Mouse (Mus musculus) hindlimb bud, embryonic 11.5 days (tissue): Measurements from ENCODE around the gene Stim1.
"Not testable (repeated sequence)": the region's sequence is repeated elsewhere in the genome, so short reads cannot be mapped to it uniquely, and the experiment has no call there.

Source experiments
- DNase-seq: peaks from one replicate; pipeline ENCODE4 v3.0.0-alpha.2; 2012; ENCODE audit warnings: low read depth, low spot score; ENCODE audit errors: extremely low spot score

Stim1 gene

DNA sequence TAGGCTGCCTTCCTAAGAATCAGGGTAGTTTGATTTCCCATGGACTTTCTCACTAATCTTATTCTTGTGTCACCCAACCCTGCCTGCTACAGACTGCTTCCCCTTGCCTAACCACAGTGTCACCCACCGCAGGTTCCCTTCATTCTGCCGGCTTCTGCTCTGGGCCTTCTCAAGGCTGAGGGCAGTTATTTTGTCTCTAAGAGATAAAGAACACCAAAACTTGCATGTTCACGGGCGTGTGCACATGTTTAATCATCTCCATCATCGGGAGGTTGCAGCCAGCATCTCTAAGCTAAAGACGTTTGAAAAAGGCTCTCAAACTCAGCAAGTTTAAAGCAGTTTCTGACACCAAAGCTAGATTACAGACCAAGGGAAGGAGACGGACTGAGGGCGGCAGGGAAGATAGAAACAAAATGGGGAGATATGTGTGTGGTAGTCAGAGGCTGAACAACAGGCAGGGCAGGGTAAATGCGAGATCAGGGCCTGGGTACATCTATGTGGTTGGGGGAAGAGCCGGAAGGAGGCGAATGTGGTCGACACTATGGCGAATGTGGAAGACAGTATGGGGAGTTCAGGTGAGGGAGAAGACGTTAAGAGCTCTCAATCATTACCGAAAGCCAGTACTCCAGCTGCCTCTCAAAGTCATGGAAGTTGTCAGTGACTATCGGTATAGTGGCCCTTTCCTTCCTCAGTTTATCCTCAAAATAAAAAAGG lies 18.8 kb upstream of the Stim1 start:
- DNase-seq, result no peak

DNA sequence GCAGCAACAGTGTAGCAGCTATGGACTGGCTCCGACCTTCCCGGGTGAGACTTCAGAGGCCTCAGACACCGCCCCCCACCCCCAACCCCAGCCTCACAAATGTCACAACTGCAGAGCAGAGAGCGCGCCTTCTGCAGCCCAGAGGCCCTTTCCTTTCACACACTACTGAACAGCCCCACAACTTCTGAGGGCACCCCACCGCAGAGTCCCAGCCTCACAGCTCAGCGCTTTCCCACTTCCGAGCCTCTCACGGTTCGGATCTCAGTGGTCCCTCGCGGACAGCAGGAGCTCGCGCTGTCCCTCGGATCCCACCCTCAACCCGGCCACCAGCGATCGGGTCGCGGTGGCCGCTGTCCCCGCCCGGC lies 18.1 kb upstream of the Stim1 start:
- no peak for DNase-seq

DNA sequence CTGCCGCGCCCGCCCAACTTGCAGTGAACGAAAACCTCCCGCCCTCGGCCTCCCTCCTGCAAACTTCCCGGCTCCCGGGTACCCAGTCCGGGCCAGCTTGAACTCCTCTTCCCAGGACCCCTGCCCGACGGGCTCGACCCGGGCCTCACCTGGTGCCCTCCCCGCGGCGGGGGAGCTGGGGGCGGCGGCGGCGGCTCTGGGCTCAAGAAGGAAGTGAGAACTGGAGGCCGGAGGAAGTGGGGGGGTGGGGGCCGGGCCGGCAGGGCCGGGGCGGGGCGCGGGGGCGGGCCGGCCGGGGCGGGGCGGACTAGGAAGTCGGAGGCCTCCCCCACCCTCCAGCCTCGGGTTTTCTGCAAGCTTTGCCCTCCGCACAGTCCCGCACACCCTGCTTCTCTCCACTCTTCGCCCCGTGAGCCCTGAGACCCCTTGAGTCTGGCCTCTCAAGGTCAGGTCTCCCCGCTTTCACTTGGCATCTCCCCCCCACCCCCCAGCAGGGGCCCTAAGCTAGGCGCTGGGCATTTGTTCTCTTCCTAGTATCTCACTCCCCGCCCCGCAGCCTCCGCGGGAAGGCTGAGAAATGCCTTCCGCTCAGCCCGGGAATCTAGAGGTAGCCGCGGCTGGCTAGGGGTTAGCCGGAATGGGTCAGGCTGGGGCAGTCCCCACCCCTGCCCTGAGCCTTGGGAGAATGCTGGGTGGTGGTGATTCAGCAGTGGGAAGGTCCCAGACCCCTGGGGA lies 17.5 kb upstream of the Stim1 start:
- no peak for DNase-seq

DNA sequence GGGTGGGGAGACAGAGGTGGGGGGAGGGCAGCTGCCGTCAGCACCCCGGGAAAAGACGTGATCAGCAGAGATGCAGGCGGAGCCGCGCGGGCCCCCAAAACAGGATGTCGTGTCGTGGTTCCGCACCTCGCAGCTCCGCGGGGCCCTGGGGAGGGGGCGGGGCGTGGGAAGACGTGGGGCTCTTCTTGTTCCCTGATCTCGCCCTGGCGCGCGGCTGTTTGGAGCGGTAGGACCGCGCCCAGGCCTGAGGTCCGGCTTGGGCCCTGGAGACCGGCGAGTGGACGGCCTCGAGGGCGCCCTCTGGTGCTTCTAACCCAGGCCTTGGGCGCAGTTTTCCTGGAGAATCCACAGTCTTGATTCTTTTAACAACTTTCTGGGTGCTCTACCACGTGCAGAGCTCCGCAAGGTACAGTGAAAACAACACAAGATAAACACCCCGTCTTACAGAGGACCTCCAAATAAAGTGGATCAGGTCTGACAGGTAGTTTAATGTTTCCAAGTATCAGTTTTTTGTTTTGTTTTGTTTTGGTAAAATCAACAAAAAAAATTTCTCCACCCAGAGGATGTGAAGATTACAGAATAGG lies 16.9 kb upstream of the Stim1 start:
- DNase-seq, result no peak

DNA sequence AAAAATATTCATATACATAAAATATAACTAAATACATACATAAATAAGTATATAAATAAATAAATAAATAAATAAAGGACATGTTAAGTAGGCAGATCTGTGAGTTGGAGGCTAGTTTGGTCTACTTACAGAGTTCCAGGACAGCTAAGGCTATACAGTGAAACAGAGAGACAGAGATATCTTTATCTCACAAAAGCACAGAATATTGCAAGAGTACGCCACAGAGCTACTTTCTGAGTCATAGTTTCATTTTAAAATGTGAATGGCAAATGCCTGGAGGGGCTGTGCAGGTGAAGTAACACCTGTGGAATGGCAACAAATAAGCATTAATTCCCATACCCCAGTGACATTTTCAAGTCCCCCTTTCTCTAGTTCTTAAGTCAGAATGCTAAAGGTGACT lies 14.0 kb upstream of the Stim1 start:
- DNase-seq, result no peak

DNA sequence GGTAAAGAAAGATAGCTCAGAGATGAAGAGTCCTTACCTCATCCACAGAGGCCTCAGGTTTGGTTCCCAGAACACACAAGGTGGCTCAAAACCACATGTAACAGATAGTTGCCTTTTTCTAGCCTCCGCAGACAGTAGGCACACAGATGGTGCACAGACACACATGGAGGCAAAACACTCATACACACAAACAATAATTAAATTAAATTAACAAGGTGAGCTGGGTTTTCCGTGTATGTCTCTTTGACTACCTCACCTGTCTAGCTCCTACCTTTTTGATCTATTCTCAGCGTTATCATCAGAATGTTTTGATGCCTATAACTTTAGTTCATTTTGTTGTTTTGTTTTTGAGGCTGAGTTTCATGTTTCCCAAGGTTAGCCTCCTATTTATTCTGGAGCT lies 11.7 kb upstream of the Stim1 start, which contains the start of gene Rhog:
Rhog (minus strand) TSS at position 101 of the 400 bp plus-strand sequence.
- no peak for DNase-seq

DNA sequence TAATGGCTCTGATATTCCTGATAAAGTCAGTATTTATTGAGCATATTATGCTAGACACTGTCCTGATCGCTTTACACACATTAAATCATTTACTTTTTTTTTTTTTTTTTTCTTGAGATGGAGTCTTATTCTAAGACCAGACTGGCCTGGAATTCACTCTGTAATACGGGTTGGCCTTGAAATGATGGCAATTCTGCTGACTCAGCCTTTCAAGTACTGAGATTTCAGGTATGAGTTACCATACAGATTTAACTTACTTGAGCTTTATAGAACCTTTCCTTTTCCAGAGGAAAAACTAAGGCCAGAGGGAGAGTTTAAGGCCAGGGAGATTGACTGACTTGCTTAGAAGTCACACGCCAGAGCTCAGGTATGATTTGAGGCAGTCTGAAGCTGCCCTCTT lies 11.0 kb upstream of the Stim1 start:
- no peak for DNase-seq

DNA sequence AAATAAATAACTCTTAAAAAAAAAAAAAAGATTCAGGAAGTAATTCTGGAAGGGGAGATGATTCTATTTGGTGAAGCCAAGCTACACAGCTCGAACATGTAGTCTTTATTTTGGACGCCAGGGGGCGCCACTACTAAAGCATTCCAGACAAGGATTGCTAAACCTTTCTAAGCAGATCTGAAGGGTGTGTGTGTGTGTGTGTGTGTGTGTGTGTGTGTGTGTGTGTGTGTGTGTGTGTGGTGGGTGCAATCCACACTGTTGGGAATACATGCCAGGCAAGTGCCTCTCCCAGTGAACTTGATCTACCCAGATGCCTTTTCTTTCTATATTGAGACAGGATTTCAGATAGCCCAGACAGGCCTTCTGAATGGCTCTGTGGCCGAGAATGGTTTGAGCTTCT lies 9.4 kb upstream of the Stim1 start:
- DNase-seq, result no peak

DNA sequence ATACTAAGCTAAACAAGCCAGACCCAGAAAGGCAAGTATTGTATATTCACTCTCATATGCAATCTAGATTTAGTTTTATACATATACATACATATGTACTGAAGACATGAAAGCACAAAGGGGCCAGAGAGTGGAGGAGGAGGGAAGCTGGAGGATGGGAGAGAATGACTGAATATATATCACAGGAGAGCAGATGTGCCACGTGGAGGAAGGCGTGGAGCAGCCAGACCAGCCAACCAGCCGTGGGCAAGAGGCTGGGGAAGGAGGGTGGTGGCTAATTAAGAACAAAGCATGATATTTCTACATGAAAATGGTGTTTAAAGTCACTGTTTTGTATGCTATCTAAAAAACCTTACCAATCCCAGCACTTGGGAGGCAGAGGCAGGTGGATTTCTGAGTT lies 8.9 kb upstream of the Stim1 start:
- DNase-seq, result no peak

DNA sequence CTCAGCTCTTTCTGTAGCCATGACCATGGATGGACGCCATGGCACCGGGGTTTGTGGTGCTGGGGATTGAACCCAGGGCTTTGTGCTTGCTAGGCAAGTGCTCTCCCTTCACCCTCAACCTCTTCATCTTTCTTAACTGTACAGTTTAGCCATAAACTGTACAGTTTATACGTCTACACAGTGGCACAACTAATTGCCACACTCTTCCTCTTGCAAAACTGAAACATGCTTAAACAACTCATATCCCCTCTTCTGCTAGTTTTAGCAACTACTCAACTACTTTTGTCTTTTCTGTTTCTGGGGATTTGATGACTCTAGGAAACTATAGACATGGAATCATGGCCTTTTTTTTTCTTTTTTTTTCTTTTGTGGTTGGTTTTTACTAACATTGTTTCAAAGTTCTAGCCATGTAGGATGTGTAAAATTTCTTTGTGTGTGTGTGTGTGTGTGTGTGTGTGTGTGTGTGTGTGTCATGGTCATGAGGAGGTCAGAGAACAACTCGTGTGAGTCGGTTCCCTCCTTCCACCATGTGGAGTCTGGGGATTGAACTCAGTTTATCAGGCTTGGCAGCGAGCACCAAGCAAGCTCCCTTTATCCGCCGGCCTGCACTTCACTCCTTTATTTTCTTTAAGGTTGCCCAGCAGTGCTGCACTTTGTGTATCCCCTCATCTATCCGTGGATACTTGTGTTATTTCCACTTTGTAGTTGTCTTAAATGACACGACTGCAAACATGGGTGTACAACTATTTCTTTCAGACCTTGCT lies 7.7 kb upstream of the Stim1 start:
- no peak for DNase-seq

DNA sequence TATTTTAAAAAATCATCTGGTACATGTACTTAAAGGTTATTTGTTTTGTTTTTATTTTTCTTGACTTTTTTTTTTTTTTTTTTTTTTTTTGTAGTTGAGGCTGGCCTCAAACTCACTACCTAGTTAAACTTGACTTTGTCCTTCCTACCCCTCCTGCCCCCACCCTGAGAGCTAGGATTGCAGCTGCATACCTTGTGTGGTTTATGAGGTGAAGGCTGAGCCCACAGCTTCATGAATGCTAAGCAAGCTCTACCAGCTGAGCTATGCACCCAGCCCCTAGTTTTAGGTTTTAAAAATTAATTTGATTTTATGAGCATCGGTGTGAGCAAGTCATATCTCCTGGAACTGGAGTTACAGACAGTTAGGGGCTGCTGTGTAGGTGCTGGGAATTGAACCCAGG lies 7.1 kb upstream of the Stim1 start:
- DNase-seq, result no peak

DNA sequence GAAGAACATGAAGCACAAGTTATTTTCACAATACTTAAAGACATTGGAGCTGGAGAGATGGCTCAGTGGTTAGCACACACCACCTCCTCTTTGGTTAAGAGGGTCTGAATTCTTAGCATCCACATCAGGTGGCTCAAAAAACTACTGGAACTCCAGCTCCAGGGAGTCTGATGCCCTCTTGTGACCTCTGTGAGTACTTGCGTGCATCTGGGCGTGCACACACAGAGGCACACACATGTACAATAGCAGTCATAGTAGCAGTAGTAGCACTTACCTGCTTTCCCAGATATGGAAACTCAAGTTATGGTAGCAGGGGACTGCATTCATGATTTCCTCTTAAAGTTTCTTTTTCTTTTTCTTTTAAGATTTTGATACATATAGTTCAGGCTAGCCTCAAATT lies 4.6 kb upstream of the Stim1 start:
- DNase-seq, result no peak

DNA sequence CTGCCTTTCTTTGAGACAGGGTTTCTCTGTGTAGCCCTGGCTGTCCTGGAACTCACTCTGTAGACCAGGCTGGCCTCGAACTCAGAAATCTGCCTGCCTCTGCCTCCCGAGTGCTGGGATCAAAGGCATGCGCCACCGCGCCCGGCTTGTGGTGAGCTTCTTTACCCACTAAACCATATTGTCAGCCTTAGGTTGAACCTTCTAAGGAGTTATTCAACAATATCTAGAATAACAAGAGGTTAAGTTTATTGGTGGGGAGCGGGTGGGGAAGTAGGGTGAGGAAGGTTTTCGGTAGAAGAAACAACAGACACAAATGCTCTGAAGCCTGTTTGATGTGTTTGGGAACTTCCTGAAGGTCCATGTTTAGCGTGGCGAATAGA lies 1.6 kb upstream of the Stim1 start:
- not testable (repeated sequence) for DNase-seq

DNA sequence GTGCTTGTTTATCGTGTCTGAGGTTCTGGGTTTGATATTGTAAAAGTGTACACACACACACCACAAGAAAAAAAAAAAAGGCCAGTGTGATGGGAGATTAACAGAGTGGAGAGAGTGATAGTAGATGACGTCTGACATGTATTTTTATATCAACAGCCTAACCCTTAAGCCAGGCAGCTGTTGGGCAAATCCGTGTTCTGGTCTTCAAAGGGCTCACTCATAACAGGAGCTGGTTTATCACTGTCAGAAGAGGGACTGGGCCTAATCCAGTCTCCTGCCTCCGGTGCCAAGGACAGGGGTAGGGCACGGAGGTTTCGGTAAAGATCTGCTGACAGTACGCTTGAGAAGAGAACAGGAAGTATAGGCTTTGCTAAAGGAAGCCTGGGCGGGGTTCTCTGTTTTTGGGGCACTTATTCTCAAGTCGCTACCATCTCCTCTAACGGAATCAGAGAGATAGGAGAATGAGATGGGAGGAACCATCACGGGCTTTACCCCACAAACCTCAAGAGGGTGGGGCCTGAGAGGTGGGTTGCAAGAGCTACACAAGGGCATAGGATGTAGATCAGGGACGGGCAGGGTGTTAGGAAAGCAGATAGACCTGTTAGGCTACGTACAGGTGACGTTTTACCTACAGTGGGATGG lies 1.1 kb upstream of the Stim1 start:
- DNase-seq, result no peak

DNA sequence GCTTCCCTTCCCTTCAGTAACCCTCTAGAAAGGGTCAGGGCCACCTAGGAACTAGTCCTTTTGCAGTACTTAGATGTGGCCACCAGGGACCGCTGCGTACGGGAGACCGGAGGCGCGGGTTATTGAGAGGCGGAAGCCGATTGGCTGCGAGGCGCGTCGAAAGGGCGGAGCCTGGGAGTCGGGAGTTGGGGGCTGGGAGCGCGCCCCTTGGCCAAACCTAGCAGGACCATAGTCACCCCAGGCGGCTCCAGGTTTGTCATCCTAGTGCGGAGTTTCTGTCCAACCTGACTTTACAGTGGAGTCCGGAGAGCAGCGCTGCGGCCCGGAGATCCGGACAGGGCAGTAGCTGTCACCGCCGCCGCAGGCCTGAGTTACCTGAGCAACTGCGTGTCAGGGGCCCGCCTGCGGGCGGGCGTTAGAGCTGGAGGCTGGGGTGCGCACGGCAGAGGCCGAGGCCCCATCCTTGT lies 460 bp upstream of the Stim1 start:
- no peak for DNase-seq

DNA sequence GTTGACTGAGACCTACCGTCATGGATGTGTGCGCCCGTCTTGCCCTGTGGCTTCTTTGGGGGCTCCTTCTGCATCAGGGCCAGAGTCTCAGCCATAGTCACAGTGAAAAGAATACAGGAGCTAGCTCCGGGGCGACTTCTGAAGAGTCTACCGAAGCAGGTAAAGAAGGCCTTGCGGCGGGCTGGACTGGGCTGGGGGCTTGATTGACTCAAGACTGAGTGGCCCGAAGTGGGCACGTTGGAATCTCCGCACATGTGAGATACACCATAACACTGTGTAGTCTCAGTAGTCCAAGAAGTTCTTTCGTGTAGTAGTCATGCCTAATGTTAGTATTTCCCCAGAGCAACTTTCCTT lies 766 bp downstream of the Stim1 start:
- DNase-seq, result no peak

DNA sequence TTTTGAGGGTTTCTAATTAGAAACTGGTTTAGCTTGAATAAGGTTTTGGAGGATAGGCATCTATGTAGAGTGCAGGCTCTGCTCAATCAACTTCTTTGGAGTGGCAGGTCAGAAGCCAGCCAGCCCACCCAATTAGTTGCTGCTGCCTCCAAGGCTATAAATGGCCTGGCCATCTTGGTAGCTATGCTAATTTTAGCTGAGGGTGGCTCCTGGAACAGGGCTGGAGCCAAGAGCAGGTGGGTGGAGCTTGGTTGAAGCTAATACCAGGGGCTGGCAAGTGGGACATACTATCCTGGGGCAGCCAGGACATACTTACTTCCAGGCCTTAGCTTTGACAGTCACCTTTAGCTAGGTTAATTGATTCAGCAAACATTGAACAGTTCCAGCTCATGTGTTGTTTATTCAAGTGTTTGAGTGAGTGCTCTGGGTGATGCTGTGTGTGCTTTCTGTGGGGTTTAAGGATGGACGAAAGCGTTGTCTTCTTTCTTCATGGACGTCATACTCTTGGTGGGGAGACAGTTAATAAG lies 4.9 kb downstream of the Stim1 start:
- no peak for DNase-seq

DNA sequence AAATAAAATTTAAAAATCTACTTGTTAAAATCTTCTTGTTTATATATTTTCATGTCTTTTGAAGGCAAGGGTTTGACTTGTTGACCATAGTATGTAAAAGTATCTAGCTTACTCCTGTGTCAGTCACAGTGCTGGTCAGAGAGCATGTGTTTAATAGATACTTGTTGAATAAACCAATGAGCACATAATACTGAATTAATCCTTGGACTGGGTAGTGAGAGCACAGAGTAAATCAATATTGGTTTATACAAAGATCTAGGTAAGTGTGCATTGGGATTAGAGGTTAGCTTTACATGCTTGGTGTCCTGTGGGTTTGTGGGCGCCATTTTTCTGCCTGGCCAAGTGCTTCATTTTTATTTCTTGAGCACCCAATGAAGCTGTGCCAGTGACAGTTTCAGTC lies 13.8 kb downstream of the Stim1 start:
- no peak for DNase-seq

DNA sequence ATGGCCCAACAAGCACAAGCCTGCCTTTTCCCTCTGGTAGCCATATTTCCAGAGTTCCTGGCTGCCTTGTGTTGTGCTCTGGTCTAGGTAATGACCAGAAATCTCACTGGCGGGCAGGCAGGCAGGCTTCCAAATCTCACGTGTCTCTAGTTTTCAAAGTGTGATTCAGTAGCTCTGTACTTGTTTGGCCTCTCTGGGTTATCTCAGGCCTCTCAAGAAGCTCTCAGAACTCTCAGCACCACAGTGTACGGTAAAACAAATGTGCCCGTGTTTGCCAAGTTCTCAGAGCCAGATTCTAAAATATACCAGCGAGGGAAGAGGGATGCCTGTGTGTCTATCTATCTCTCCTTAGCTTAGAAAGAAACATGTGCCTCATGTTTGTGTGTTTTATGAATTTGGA lies 14.7 kb downstream of the Stim1 start:
- DNase-seq, result no peak

DNA sequence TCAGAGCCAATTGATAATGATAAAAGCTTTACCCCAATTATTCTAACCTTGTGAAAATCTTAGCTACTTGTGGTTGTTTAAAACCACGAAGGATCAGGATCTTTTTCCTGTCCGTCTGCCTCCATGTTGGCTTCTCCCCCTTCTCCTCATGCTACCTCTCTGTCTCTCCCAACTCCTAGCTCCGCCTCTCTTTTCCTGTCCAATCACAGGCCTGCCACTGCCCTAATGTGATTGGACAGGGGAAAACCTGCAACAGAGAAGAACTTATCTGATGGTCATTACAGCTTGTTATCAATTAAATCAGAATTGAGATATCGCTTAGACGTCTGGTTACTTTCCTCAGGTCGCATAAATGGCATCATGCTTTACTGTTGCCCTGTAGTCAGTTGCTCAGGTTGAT lies 21.9 kb downstream of the Stim1 start:
- DNase-seq, result no peak

DNA sequence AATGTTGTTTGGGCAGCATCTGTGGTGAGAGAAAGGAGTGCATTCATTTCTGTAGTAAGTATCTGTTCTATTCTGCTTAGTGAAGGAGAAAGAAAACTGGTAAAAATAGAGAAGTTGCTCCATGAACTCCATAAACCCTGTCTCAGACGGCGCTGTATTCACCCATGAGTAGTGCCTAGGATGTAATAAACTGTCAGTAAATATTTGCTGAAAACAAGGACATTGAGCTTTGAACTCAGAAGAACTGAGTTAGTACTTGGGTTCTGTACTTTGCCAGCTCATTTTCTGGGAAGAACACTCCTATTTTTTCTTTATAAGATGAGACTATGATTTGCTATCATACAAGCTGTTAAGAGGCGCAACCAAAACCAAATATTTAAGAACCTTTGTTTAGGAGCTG lies 24.6 kb downstream of the Stim1 start:
- DNase-seq, result no peak
